Mouse (Mus musculus): ENCODE data around the gene Abcf3. TPM values are rescaled to one million over a fixed set of nuclear protein-coding genes. Genes with fewer than 3 reads are reported as not detected.

Gene Abcf3
- 0.73 and 2.6 TPM in 2 replicates for polyA plus RNA-seq (2012)

DNA sequence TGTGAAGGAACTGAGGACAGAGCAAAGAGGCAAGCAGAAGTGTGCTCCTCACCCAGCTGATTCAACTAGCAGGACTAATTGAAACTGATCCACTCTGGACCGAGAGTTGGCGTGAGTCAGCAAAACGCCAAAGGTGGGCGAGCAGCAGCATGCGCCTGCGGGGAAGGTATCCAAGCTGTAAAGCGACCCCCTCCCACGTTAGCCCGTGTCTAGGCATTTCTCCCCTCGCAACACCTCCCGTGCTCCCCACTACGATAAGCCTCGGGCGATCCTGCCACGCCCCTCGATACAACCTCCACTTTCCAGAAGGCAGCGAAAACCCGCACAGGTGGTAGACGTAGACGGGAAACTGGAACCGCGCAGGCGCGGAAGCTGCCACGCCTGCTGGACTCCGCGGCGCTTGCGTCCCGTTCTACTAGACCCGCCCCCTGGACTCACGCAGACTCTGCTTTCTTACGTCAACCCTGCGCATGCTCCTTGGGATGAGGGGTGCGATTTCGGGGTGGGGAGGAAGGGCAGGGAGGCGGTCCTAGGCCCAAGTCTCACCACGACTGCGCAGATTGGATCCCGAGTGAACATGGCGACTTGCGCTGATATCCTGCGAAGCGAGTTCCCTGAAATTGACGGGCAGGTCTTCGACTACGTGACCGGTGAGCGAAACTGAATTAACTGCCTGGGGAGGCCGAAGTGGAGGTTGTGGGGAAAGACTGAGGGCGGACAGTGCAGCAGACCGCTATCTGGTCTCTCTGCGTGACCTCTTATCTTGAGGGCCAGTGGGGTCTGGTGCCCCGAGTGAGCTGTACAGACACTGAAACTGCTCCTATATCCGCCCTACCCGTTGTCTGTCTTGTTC is at the start of gene Abcf3:
TSS of gene Abcf3 (plus strand) at position 482 of the 853 bp plus-strand sequence.
- Histone ChIP-seq H3K9me3 (ENCODE audit: control insufficient read depth, low read length) (peaks cover 4% of the 10 kb centered on the region), H3K4me3 (replicated peaks) (peak within 1 kb of the TSS; percentile 75), H3K36me3 (ENCODE audit: control insufficient read depth) (peaks cover 73% of the 10 kb centered on the region), H3K27me3 (ENCODE audit: control insufficient read depth) (no peaks in the 10 kb centered on the region), H3K4me1 (ENCODE audit: control insufficient read depth) (peaks cover 35% of the 10 kb centered on the region)
- TF ChIP-seq GATA1 (IDR thresholded peaks at IDR 0.05; ENCODE audit: low read length) = no peak
- TF ChIP-seq TAL1 (IDR thresholded peaks at IDR 0.05; ENCODE audit: low read length) = no peak

GRCm38 (mm10) chr16:20498677-20499475 is 49.5 kb upstream of the Abcf3 start, which contains the start of gene Eif2b5:
Eif2b5 (plus strand) TSS chr16:20498817.
- Histone ChIP-seq H3K9me3 (ENCODE audit: control insufficient read depth, low read length) (no peaks in the 10 kb centered on the region), H3K27me3 (ENCODE audit: control insufficient read depth) (peaks cover 6% of the 10 kb centered on the region), H3K36me3 (ENCODE audit: control insufficient read depth) (peaks cover 30% of the 10 kb centered on the region), H3K4me3 (replicated peaks) (peak within 1 kb of the TSS; percentile 70), H3K4me1 (ENCODE audit: control insufficient read depth) (peaks cover 27% of the 10 kb centered on the region)
- TF ChIP-seq GATA1 (IDR thresholded peaks at IDR 0.05; ENCODE audit: low read length) (no peak), TAL1 (IDR thresholded peaks at IDR 0.05; ENCODE audit: low read length) (no peak)

- TF ChIP-seq GATA1 (IDR thresholded peaks at IDR 0.05; ENCODE audit: low read length) = no peak
- TF ChIP-seq TAL1 (IDR thresholded peaks at IDR 0.05; ENCODE audit: low read length) = no peak
- no peaks in the 10 kb centered on the region for H3K9me3 ChIP-seq (ENCODE audit: control insufficient read depth, low read length)
- no peak overlapping the region for H3K4me3 ChIP-seq (replicated peaks)
- no peaks in the 10 kb centered on the region for H3K27me3 ChIP-seq (ENCODE audit: control insufficient read depth)
- H3K4me1 ChIP-seq (ENCODE audit: control insufficient read depth) = no peaks in the 10 kb centered on the region; the same call in 1 of the 2 replicates
- H3K36me3 ChIP-seq (ENCODE audit: control insufficient read depth) = peaks cover 98% of the 10 kb centered on the region
Measured at GRCm38 (mm10) chr16:20506000-20506399, 42.4 kb upstream of the Abcf3 start.

GRCm38 (mm10) chr16:20509349-20509748 is 39.0 kb upstream of the Abcf3 start:
- H3K27me3 ChIP-seq (ENCODE audit: control insufficient read depth) = no peaks in the 10 kb centered on the region
- H3K4me1 ChIP-seq (ENCODE audit: control insufficient read depth) = no peaks in the 10 kb centered on the region; the same call in 1 of the 2 replicates
- TF ChIP-seq TAL1 (IDR thresholded peaks at IDR 0.05; ENCODE audit: low read length) (no peak), GATA1 (IDR thresholded peaks at IDR 0.05; ENCODE audit: low read length) (no peak)
- peaks cover 71% of the 10 kb centered on the region for H3K36me3 ChIP-seq (ENCODE audit: control insufficient read depth)
- no peak overlapping the region for H3K4me3 ChIP-seq (replicated peaks)
- H3K9me3 ChIP-seq (ENCODE audit: control insufficient read depth, low read length) = no peaks in the 10 kb centered on the region

GRCm38 (mm10) chr16:20511277-20511847 is 37.0 kb upstream of the Abcf3 start:
- no peaks in the 10 kb centered on the region for H3K27me3 ChIP-seq (ENCODE audit: control insufficient read depth)
- no peaks in the 10 kb centered on the region for H3K9me3 ChIP-seq (ENCODE audit: control insufficient read depth, low read length)
- H3K4me3 ChIP-seq (replicated peaks) = no peak overlapping the region
- peaks cover 51% of the 10 kb centered on the region for H3K36me3 ChIP-seq (ENCODE audit: control insufficient read depth)
- peaks cover 5% of the 10 kb centered on the region for H3K4me1 ChIP-seq (ENCODE audit: control insufficient read depth)
- TF ChIP-seq GATA1 (IDR thresholded peaks at IDR 0.05; ENCODE audit: low read length) (no peak), TAL1 (IDR thresholded peaks at IDR 0.05; ENCODE audit: low read length) (no peak)

DNA sequence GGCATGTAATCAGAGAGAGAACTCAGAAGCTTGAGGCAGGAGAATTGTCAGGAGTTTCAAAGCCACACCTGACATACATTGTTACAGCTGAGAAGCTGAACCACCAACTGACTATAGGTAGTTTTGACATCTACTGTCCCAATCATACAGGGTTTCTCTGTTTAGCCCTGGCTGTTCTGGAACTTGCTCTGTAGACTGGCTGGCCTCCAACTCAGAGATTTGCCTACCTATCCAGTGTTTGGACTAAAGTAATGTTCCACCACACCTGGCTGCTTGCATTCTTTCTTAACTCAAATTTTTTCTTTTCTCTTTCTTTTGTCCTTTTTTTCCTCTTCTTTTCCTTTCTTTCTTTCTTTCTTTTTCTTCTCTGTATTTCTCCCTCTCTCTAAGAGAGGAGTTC is 32.3 kb upstream of the Abcf3 start:
- peak overlapping the region; percentile 95 for H3K4me3 ChIP-seq (replicated peaks)
- no peaks in the 10 kb centered on the region for H3K9me3 ChIP-seq (ENCODE audit: control insufficient read depth, low read length)
- H3K4me1 ChIP-seq (ENCODE audit: control insufficient read depth) = peaks cover 45% of the 10 kb centered on the region
- H3K27me3 ChIP-seq (ENCODE audit: control insufficient read depth) = no peaks in the 10 kb centered on the region
- peaks cover 25% of the 10 kb centered on the region for H3K36me3 ChIP-seq (ENCODE audit: control insufficient read depth)
- TF ChIP-seq GATA1 (IDR thresholded peaks at IDR 0.05; ENCODE audit: low read length) = no peak
- no peak for TF ChIP-seq TAL1 (IDR thresholded peaks at IDR 0.05; ENCODE audit: low read length)

DNA sequence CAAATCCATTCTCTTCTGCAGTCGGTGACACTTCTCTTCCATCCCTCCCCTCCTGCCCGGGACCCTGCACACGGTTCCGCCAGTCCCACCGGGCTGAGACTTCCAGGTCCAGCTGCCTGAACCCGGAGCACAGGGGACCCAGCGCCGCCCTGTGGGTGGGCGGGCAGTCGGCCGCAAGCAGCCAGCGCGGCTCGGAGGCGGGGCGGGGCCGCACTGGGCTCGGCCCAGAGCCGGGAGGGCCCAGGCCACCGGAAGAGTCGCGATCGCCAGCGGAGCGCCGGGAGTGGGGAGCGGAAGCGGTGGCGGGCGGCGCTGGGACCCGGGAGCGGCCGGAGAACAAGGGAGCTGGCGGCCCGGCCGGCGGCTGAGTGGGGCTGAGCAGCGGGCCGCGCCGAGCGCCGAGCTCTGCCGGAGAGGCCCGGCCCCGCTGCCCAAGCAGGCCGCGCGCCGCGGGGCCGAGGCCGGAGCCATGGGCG is 31.6 kb upstream of the Abcf3 start, which contains the start of gene Dvl3:
TSS of gene Dvl3 (plus strand) at position 257 of the 476 bp plus-strand sequence.
- TF ChIP-seq TAL1 (IDR thresholded peaks at IDR 0.05; ENCODE audit: low read length) = no peak
- TF ChIP-seq GATA1 (IDR thresholded peaks at IDR 0.05; ENCODE audit: low read length) = no peak
- H3K4me1 ChIP-seq (ENCODE audit: control insufficient read depth) = peaks cover 51% of the 10 kb centered on the region

DNA sequence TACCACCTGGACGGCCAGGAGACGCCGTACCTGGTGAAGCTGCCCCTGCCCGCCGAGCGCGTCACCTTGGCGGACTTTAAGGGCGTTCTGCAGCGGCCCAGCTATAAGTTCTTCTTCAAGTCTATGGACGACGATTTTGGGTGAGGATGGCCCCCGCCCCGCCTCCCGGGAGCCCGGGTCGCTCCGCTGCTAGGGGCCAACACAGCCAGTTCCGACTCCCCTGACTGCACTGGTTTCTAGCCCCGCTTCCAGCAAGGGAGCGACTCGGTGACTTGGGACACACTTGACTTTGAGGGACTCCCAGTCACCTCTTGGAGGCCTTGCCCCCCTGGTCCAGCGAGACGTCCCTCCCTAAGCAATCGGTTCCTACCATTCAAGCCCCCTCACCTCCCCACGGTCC is 31.2 kb upstream of the Abcf3 start:
- TF ChIP-seq GATA1 (IDR thresholded peaks at IDR 0.05; ENCODE audit: low read length) (no peak), TAL1 (IDR thresholded peaks at IDR 0.05; ENCODE audit: low read length) (no peak)
- Histone ChIP-seq H3K36me3 (ENCODE audit: control insufficient read depth) (peaks cover 30% of the 10 kb centered on the region), H3K27me3 (ENCODE audit: control insufficient read depth) (no peaks in the 10 kb centered on the region), H3K4me3 (replicated peaks) (peak overlapping the region; percentile 95), H3K4me1 (ENCODE audit: control insufficient read depth) (peaks cover 53% of the 10 kb centered on the region), H3K9me3 (ENCODE audit: control insufficient read depth, low read length) (no peaks in the 10 kb centered on the region)

More for the DNA sequence above, 31.6 kb upstream of the Abcf3 start, which contains the start of gene Dvl3:
- Histone ChIP-seq H3K9me3 (ENCODE audit: control insufficient read depth, low read length) (no peaks in the 10 kb centered on the region), H3K36me3 (ENCODE audit: control insufficient read depth) (peaks cover 26% of the 10 kb centered on the region), H3K4me3 (replicated peaks) (peak within 1 kb of the TSS; percentile 95), H3K27me3 (ENCODE audit: control insufficient read depth) (no peaks in the 10 kb centered on the region)
